Mouse (Mus musculus) v-Abl transformed pro-B cells (cell line): ENCODE measurements around the gene Pcbd1.

Experiments
- in situ Hi-C, 2 experiments: fragments of 400-800 bp; cut with MboI; formaldehyde crosslinking; loops; one replicate each; pipeline ENCODE4 v1.15.1; 2025; ENCODE audit not compliant: unreplicated experiment in 2 of 2

The Pcbd1 gene

DNA sequence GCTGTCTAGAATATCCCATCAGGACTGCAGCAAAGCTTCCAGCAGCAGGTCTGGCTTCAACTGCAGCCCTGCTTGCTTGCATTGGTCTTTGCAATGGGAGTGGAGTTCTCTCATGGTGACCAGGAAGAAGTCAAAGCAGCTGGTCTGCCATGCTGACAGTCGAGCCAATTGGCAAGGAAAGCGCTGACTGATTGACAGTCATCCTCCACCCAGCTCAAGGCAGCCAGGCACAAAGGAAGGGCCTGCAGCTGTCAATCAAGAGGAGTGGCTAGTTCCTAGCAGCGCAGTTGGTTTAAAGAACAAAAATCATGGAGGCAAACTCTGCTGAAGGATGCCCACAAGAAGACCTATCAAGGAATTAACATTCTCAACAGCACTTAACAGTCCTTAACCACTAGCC, 2.6 kb upstream of the Pcbd1 start:
- in situ Hi-C loops = no loop called here

DNA sequence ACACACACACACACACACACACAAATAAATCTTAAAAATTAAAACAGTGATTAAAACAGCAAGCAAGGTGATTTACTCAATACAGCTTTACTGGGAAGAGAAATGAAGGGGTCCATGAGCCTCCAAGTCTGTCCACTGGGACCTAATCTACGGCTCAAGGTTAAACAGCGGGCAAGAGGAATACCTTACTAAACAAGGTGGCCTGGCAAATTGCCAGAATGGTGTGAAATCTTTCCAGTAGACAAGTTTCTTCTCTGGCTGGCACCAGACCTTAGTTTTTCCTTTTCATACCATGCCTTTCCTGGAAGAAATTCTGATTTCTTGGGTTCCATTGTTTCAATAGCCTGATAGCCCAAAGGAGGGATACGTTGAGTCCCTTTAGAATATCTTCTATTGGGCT, 663 bp upstream of the Pcbd1 start:
- in situ Hi-C loops = no loop called here

DNA sequence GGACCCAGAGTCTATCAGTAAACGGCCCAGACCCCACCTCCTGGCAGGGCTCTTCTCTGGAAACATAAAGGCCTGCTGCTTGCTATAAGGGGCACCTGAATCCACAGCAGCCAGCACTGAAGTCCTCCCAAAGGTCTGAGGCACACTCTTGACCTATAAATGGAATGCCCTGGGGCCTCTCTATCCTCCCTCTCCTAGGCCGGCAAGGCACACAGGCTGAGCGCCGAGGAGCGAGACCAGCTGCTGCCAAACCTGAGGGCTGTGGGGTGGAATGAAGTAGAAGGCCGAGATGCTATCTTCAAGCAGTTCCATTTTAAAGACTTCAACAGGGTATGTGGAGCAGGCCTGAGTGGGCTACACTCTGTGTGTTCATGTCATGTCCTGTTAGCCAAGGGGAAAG, 2.7 kb downstream of the Pcbd1 start:
- in situ Hi-C loops = no loop called here

DNA sequence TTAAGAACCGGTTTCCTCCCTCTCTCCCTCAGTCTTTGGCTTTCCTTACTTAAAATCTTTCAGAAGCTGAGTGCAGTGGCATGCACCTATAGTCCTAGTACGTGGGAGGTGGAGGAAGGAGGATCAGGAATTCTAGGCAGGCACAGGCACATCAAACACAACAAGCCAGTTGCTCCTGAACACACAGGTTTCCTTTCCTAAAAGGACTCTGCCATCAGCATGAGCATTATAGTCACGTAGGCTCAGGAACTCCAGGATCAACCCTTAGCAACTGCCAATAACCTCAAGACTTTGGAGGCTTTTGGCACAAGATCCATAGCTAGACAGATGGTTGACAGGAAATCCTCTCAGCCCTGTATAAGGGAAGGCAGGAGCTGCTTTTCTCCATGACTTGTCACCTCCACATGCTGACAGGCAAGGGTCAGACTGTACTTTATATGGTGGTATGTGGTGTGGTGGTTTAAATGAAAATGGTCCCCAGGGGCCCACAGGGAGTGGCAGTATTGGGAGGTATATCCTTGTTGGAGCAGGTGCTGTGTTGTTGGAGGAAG, 14.5 kb downstream of the Pcbd1 start:
- in situ Hi-C loops = loop anchor here in 1 of 2 experiments (25.0 kb wide), 1 partner anchor 1659 kb away; no protein-coding TSS in a partner anchor

DNA sequence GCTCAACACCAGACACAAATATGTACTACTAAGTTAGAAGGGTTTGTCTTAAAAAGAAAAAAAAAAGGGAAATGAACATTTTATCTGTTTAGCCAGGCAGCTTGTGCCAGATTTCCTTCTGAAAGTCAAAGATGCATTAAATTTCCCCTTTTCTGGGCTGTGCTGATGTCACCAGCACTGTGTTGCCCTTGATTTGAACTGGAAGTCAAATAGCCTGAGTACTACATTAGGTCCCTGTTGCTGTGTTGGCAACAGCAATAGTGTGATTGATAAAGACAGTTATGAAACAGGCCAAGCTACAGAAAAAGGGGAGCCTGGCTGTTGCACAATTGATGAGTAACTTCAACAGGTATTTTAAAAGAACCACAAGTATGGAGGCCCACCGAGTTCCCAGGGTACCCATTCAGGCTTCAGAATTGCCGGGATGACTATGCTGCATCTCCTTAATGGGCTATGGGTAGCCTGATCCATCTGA, 25.2 kb downstream of the Pcbd1 start:
- in situ Hi-C loops = loop anchor here in 1 of 2 experiments (25.0 kb wide), 1 partner anchor 1648 kb away; no protein-coding TSS in a partner anchor

DNA sequence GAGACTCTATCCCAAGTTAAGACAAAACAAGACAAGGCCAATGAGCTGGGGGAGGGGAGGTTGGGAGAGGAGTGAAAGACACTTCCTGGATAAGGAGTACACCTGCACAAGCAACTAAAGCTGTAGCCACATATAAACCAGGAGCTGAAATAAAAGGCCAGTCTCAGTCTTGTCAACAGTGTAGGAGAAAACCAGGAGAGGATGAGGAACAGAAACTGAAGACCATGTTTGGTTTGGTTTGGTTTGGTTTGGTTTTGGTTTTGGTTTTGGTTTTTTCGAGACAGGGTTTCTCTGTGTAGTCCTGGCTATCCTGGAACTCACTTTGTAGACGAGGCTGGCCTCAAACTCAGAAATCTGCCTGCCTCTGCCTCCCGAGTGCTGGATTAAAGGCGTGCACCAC, 32.6 kb downstream of the Pcbd1 start:
- in situ Hi-C loops = loop anchor here in 1 of 2 experiments (25.0 kb wide), 1 partner anchor 1641 kb away; no protein-coding TSS in a partner anchor

DNA sequence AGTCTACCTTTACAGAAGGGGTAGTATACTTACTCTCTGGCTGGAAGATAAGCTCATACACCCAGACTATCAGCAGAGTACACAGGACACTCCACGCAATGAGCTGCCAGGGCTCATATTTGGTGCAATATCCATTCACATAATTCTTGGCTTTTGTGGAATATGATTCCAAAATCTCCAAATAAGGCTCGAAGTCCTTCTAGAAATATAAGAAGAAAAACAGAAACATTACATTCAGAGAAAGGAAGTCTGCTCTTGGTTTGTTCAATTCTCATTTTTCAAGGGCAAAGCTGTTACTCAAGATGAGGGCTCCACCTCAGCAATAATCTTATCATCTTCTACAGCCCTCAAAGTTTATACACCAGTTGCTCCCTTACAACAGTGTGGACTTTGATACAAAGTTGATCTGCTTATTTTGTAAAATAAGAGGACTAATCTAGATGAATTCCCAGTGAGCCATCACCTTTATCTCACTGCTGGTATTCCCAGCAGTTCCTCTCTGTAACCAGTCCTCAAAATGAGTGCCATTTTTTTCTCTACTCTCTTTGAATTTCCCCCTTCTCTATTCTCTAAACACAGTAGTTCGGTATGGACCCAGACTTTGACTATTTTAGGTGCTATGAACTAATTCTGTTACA, 34.3 kb downstream of the Pcbd1 start:
- in situ Hi-C loops = loop anchor here in 1 of 2 experiments (25.0 kb wide), 1 partner anchor 1639 kb away; no protein-coding TSS in a partner anchor

DNA sequence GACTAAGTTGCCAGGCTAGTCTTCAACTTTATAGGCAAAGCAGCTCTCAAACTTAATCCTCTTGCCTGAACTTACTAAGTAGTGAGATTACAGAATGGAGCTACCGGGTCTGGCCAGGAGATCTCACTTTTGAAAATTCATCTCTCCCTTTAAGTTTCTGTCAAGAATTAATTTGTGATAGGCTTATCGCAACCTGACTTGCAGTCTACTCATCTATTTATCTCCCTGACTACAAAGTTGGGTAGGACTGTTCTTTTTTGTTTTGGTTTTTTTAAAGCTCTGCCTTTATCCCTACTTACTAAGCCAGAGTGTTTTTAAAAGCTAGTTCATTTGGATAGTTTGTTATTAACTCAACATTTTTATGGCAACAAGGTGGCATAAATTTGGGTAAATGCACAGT, 35.3 kb downstream of the Pcbd1 start:
- in situ Hi-C loops = loop anchor here in 1 of 2 experiments (25.0 kb wide), 1 partner anchor 1638 kb away; no protein-coding TSS in a partner anchor

DNA sequence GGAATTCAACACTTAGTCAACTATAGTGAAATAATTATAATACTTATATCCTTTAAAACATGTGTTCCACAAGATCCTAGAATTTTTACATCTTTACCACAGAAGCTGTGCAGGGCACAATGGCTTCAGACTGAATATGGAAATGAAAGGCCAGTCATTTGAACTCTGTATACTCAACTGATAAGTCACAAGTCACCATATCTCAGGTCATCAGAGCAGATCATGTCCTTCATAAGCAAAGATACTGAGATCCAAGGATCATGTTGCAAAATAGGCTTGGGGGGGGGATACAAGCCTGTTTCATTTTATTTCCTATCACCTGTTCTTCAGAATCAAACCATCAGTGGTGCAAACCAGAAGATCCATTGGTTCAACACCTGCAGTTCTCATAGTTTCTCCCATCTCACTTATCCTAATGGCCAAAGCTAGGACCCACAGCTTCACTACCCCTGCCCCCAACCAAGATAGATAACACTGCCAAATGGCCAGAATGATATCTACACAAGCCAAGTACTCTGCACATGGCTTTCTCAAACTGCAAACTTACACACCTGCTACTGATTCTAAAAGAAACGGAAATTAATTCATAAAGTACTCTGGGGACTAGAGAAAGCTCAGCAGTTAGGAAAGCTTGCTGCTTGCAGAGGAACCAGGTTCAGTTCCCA, 39.7 kb downstream of the Pcbd1 start:
- in situ Hi-C loops = loop anchor here (25.0 kb wide), 4 partner anchors 1042 to 1333 kb away; partner anchors contain the start of gene Dnajb12 (in 1 of the 2)

DNA sequence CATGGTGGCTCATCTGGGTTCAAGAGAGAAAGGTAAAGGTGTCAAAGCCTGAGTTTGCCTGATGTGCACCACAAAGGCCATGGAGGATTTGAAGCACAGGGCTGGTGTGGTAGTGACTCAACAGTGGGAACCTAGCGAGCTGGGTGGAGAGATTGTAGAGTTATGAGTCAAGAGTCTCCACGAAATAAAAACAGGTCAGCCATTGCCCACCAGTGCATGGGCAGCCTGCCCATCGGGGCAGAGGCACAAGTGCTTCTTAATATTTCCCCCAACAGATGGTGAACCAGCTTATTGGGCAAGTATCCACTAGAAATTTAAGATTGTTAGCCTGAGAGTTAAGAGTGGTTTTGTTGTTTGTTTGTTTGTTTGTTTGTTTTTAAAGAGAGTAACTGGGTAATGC, 41.8 kb downstream of the Pcbd1 start:
- in situ Hi-C loops = loop anchor here (25.0 kb wide), 4 partner anchors 1044 to 1331 kb away; partner anchors contain the start of gene Dnajb12 (in 1 of the 2)

DNA sequence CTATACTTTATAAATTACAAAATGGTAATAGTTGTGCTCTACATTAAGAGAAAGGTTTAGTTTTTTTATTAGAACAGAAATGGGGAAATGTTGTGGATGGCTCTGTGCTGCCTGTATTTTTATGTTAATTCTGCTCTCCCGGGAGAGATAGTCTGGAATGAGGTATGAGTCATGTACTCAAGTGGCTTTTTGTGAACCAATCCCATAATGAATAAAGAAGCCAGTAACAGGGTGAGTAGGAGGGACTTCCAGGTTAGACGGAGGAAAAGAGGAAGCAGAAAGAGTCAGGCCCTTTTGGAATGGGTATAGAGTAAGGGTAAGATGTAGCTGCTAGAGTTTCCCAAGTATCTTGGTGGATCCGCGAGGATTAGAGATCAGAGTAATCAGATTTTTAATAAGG, 44.9 kb downstream of the Pcbd1 start:
- in situ Hi-C loops = loop anchor here (25.0 kb wide), 4 partner anchors 1047 to 1328 kb away; partner anchors contain the start of gene Dnajb12 (in 1 of the 2)

DNA sequence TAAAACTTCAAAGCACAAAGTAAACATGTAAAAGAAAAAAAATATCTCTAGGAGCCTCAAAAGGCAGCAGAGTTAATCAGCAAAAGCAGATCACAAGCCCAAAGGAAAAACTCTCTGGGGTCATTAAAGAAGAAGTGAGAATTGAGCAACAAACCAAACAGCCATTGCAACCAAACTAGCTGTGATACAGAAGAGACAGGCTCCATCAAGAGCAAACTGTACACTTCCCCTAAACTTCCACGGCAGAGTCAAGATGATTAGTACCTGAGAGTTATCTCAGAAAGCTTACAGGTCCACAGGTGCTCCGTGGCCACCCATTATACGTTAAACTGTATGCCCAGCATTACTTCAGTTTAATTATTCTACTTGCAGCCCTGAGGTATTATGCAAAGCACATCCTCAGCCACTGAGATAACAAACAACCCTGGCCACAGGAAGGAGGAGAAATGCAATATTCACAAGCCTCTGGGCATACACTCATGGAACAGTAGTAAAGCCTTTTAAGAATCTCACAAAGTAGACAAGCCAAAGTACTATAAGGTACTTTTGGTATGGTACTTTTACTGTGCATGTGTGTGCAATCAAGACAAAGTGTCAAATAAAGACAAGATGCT, 46.2 kb downstream of the Pcbd1 start:
- in situ Hi-C loops = loop anchor here (25.0 kb wide), 4 partner anchors 1048 to 1327 kb away; partner anchors contain the start of gene Dnajb12 (in 1 of the 2)

DNA sequence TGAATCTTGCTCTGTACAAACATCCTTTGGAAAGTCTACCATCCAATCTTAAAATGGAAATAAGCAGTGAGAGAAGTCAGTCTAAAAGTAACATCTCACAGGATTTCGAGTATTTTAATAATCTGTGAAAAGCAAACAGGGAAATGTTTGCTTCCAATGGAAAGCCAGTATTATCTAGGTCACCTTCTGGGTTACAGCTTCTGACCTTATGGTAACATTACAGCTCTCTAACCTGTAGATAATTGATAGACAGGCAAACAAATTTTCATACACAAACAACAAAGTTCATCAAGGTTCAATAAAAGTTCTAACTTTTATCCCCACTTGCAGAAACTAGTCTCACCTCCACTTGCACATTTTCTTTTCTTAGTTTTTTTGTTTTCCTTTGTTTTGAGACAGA, 48.4 kb downstream of the Pcbd1 start:
- in situ Hi-C loops = loop anchor here (25.0 kb wide), 4 partner anchors 1050 to 1325 kb away; partner anchors contain the start of gene Dnajb12 (in 1 of the 2)

DNA sequence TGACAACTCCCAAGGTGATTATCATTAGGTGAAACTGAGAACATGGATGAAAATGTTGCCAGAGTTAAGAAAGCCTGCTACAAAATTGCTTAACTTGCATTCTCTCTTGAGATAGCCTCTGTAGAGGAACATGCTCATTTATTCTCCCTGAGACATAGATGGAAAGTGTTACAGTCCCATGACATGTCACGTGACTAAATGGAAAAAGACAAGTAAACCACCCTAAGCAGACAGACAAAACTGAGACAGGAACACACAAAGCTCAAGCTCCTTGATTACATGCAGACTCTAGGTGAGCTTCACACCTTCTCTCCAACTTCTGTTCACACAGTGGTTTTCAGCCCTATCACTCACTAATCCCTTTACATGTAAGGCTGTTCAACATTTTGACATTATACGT, 54.2 kb downstream of the Pcbd1 start:
- in situ Hi-C loops = loop anchor here (10.0 to 25.0 kb wide), 6 partner anchors 311 to 1319 kb away; partner anchors contain the start of genes Dnajb12 (in 1 of the 2) and Eif4ebp2 (in 1 of the 2)
